Mouse (Mus musculus): ENCODE data around the gene Cdc45.

- no peak for TF ChIP-seq GATA1 (IDR thresholded peaks at IDR 0.05; ENCODE audit: low read length)
- TF ChIP-seq TAL1 (IDR thresholded peaks at IDR 0.05; ENCODE audit: low read length), result no peak
Measured at GRCm38 (mm10) chr16:18836468-18837208, 24.9 kb upstream of the Cdc45 start, which contains the start of the genes 2510002D24Rik and Gm28539.

All from erythroblast, embryonic 14.5 days (primary cell).